10 mouse cellular contexts compared by ENCODE assay signal in the genomic region with DNA sequence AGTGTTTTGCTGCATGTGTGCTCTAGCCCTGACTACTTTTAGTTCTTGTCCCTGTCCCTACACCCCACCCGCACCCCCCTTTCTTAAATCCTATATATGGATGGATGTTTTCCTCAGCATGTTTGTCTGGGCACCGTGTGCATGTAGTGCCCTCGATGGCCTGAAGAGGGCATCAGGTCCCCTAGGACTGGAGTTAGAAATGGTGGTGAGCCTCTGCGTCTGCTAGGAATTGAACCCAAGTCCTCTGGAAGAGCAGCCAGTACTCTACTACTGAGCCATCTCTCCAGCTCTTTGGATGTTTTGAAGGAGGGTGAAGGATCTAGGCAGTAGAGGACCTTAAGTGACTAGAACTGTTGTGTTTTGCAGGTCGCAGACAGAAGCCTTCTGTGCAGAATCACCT. TPM values are rescaled to one million over a fixed set of nuclear protein-coding genes. Genes with fewer than 3 reads are reported as not detected.
A peak's percentile ranks its signal among the peaks of the same experiment; 100 is the strongest.
DNase-seq lines count a peak whose midpoint lies in the region; ATAC-seq and TF ChIP-seq lines count a peak whose summit lies in the region.
"Had no signal": no experiment of that assay in that cellular context is flagged by ENCODE, and none has a peak within 500 bp of the region (broad histone marks: within the 10 kb centered on the region; RNA-seq: fewer than 3 reads in every experiment).

No protein-coding gene starts in this region.

- H3K4me1 ChIP-seq in lung, embryonic 14.5 days (ENCODE audit: insufficient read depth), result no peaks in the 10 kb centered on the region
- H3K4me1 ChIP-seq in small intestine, adult 2 months (ENCODE audit: control insufficient read depth, insufficient read depth, insufficient read length, low read length), result peaks cover 10% of the 10 kb centered on the region; the same call in 1 of the 2 replicates
- H3K4me1 ChIP-seq: limb, embryonic 15.5 days had no signal

- peaks cover 37% of the 10 kb centered on the region for H3K36me3 ChIP-seq in lung, embryonic 14.5 days (ENCODE audit: insufficient read depth)
- peaks cover 36% of the 10 kb centered on the region for H3K36me3 ChIP-seq in small intestine, adult 2 months (ENCODE audit: control insufficient read depth, insufficient read depth, low read length)

- no peak overlapping the region for H3K9ac ChIP-seq in lung, embryonic 14.5 days
- H3K9ac ChIP-seq: limb, embryonic 15.5 days had no signal

- no peak for TF ChIP-seq POLR2A in small intestine, adult 2 months (IDR thresholded peaks at IDR 0.05; ENCODE audit: low read depth, low read length)

- TF ChIP-seq CTCF in gastrocnemius, adult 2 months (IDR thresholded peaks at IDR 0.05), result peak; percentile 53
- TF ChIP-seq CTCF in lung, embryonic 14.5 days (IDR thresholded peaks at IDR 0.05; ENCODE audit: low read depth), result peak; percentile 53
- peak; percentile 60; the same call in 1 of the 2 replicates for TF ChIP-seq CTCF in small intestine, adult 2 months (IDR thresholded peaks at IDR 0.05; ENCODE audit: extremely low read depth, insufficient read length, insufficient replicate concordance, low read depth, low read length)

- peak overlapping the region; percentile 24; the same call in 1 of the 2 replicates for H3K27ac ChIP-seq in gastrocnemius, adult 2 months
- H3K27ac ChIP-seq in lung, embryonic 14.5 days (ENCODE audit: low read depth), result no peak overlapping the region
- H3K27ac ChIP-seq in small intestine, adult 2 months (ENCODE audit: insufficient read depth, low read depth, low read length), result no peak overlapping the region
- H3K27ac ChIP-seq: limb, embryonic 15.5 days had no signal

- H3K4me2 ChIP-seq in lung, embryonic 14.5 days, result no peak overlapping the region
- H3K4me2 ChIP-seq: limb, embryonic 15.5 days had no signal

- 86% methylated on average over 5 of the region's 5 CpGs for WGBS in lung, embryonic 14.5 days
- 93% methylated on average over 5 of the region's 5 CpGs for WGBS in small intestine, adult 2 months

- H3K4me3 ChIP-seq in gastrocnemius, adult 2 months, result no peak overlapping the region
- no peak overlapping the region for H3K4me3 ChIP-seq in lung, embryonic 14.5 days (ENCODE audit: low read depth, low read length)
- H3K4me3 ChIP-seq in small intestine, adult 2 months (ENCODE audit: low read depth, low read length), result no peak overlapping the region
- H3K4me3 ChIP-seq: limb, embryonic 15.5 days had no signal

- intact Hi-C loops in gastrocnemius, adult 2 months (cut with DNase I), result no loop called here

- no peak for DNase-seq in gastrocnemius, adult 2 months
- DNase-seq in gastrocnemius, adult 18-20 months (ENCODE audit: low spot score), result no peak
- peak; percentile 32 for DNase-seq in lung, embryonic 14.5 days
- DNase-seq in lung, postnatal 25 days (ENCODE audit: low spot score), result no peak
- DNase-seq in R1 (ENCODE audit: low read depth, low spot score), result peak; percentile 59
- DNase-seq: kidney, postnatal 10 days had no signal

- H3K9me3 ChIP-seq in lung, embryonic 14.5 days (ENCODE audit: low read depth, low read length), result no peaks in the 10 kb centered on the region
- H3K9me3 ChIP-seq: limb, embryonic 15.5 days had no signal

- no peak for ATAC-seq in lung, embryonic 14.5 days (ENCODE audit: insufficient read depth)
- no peak for ATAC-seq in megakaryocyte-erythroid progenitor cell, adult 5-6 weeks (replicated peaks; ENCODE audit: low FRiP score, low TSS enrichment, poor library complexity, severe bottlenecking)
- no peak for ATAC-seq in activated CD4-positive, CD25-positive, alpha-beta regulatory T cell, adult 4 months

- no peaks in the 10 kb centered on the region for H3K27me3 ChIP-seq in lung, embryonic 14.5 days (ENCODE audit: insufficient read depth, low read length)
- no peaks in the 10 kb centered on the region for H3K27me3 ChIP-seq in small intestine, adult 2 months (ENCODE audit: control insufficient read depth, insufficient read depth, low read length)
- H3K27me3 ChIP-seq: limb, embryonic 15.5 days had no signal

RNA-seq across cellular contexts. Expression of a gene that starts 16.6 kb away (rescaled TPM):
- 10 to 100 TPM; 39.6 to 40.2 TPM for total RNA-seq in gastrocnemius, adult 2 months (2021)
- total RNA-seq in gastrocnemius, adult 18-20 months (2021), result 10 to 100 TPM; 37.7 to 47.2 TPM
- 5.6 and 6.3 TPM in 2 replicates for polyA plus RNA-seq in lung, embryonic 14.5 days (2014; fragmentation: Nextera tagmentation; extraction: Ambion mirVana)
- 0.58 and 2.8 TPM in 2 replicates for polyA plus RNA-seq in small intestine, adult 2 months (2012; rRNA removed)
- 11.4 and 12.0 TPM in 2 replicates for total RNA-seq in megakaryocyte-erythroid progenitor cell, adult 5-6 weeks (2014; fragmentation: Nextera tagmentation)
- 17.9 and 37.0 TPM in 2 replicates for total RNA-seq in megakaryocyte-erythroid progenitor cell, adult 5-6 weeks (2017)
- polyA plus RNA-seq in activated CD4-positive, CD25-positive, alpha-beta regulatory T cell, adult 4 months (2017; shearing (Covaris generic)), result 10 to 100 TPM; 31.2 to 37.5 TPM

RNA-seq across cellular contexts. Expression of a gene that starts 35.8 kb away (rescaled TPM):
- total RNA-seq in gastrocnemius, adult 2 months (2021), result 10 to 100 TPM; 28.7 to 31.2 TPM
- total RNA-seq in gastrocnemius, adult 18-20 months (2021), result 10 to 100 TPM; 41.1 to 44.0 TPM
- polyA plus RNA-seq in lung, embryonic 14.5 days (2014; fragmentation: Nextera tagmentation; extraction: Ambion mirVana), result 143 and 152 TPM in 2 replicates
- 84.0 and 119 TPM in 2 replicates for polyA plus RNA-seq in small intestine, adult 2 months (2012; rRNA removed)
- total RNA-seq in megakaryocyte-erythroid progenitor cell, adult 5-6 weeks (2014; fragmentation: Nextera tagmentation), result 212 and 213 TPM in 2 replicates
- total RNA-seq in megakaryocyte-erythroid progenitor cell, adult 5-6 weeks (2017), result 270 and 362 TPM in 2 replicates
- 100 to 1,000 TPM; 391 to 437 TPM for polyA plus RNA-seq in activated CD4-positive, CD25-positive, alpha-beta regulatory T cell, adult 4 months (2017; shearing (Covaris generic))

Comparison
In these comparisons a context has a peak if more than half of its experiments do, and no peak if none do; other contexts are left out.
1. DNase-seq: peak in lung, embryonic 14.5 days (single experiment) and R1 (single experiment); none in gastrocnemius, adult 2 months (single experiment), gastrocnemius, adult 18-20 months (single experiment) and lung, postnatal 25 days (single experiment).
2. RNA of a gene that starts 35.8 kb away (total RNA-seq): 212 to 362 TPM in megakaryocyte-erythroid progenitor cell, adult 5-6 weeks; 41.1 to 44.0 TPM in gastrocnemius, adult 18-20 months and 28.7 to 31.2 TPM in gastrocnemius, adult 2 months; every median in the first group is over 4 times any median in the second.
3. Peak in every context shown above with its lines, with median percentiles within 50 percentile points of each other: CTCF ChIP-seq.